Mouse (Mus musculus) CH12.LX (cell line): ENCODE data around the gene Sdcbp2. TPM values are rescaled to one million over a fixed set of nuclear protein-coding genes. Genes with fewer than 3 reads are reported as not detected.

ENCODE experiments used
- DNase-seq: peaks from one replicate; pipeline ENCODE4 v3.0.0-alpha.2; 2013; ENCODE audit errors: extremely low read depth
- H3K27ac ChIP-seq: 2 replicates; pipeline ENCODE4 v1.5.1; 2012; ENCODE audit warnings: low read depth, mild to moderate bottlenecking, control low read depth, moderate library complexity; ENCODE audit not compliant: insufficient read depth
- H3K27me3 ChIP-seq: replicated peaks from 2 replicates; pipeline ENCODE3; 2012; ENCODE audit warnings: inconsistent platforms
- H3K36me3 ChIP-seq, 2 experiments: replicated peaks in 1 of 2; 2 replicates each; pipeline versions ENCODE3 to v1.6.1; 2012; ENCODE audit warnings: inconsistent platforms in 1 of 2, low read length in 1 of 2, mild to moderate bottlenecking in 1 of 2, mixed read lengths in 1 of 2, moderate library complexity in 1 of 2; ENCODE audit not compliant: control insufficient read depth in 1 of 2, insufficient read depth in 1 of 2
- H3K4me1 ChIP-seq, 2 experiments: 2 replicates each; pipeline ENCODE4 v1.6.1; 2012; ENCODE audit warnings: inconsistent platforms in 1 of 2, moderate library complexity in 1 of 2; ENCODE audit not compliant: insufficient read depth in 2 of 2, control insufficient read depth in 1 of 2
- H3K4me2 ChIP-seq: 2 replicates; pipeline ENCODE4 v1.6.1; 2012; ENCODE audit warnings: low read depth, mild to moderate bottlenecking, control low read depth; ENCODE audit not compliant: poor library complexity, insufficient read depth, severe bottlenecking
- H3K4me3 ChIP-seq, 3 experiments: fragments of 150-350 bp in 1 of 3; sonication (generic) in 1 of 3; replicated peaks in 1 of 3; 2 replicates each; pipeline versions ENCODE3 to v1.5.1; 2011 to 2012; ENCODE audit warnings: low read depth in 2 of 3, low read length in 2 of 3, mild to moderate bottlenecking in 2 of 3, moderate library complexity in 2 of 3, control low read depth in 1 of 3, improper control_type of control experiment in 1 of 3, inconsistent platforms in 1 of 3, mixed read lengths in 1 of 3; ENCODE audit not compliant: poor library complexity in 1 of 3
- H3K79me2 ChIP-seq: replicated peaks from 2 replicates; pipeline ENCODE4 v1.6.1; 2012; ENCODE audit warnings: mild to moderate bottlenecking, moderate library complexity; ENCODE audit not compliant: control insufficient read depth, poor library complexity, insufficient read depth, severe bottlenecking; ENCODE audit errors: extremely low read depth
- H3K9ac ChIP-seq: 2 replicates; pipeline ENCODE4 v1.6.1; 2012; ENCODE audit warnings: low read depth, mild to moderate bottlenecking, control low read depth, moderate library complexity; ENCODE audit not compliant: insufficient read depth
- H3K9me3 ChIP-seq: replicated peaks from 2 replicates; pipeline ENCODE3; 2012; ENCODE audit warnings: low read length, inconsistent platforms, mixed read lengths
- CHD1 ChIP-seq: IDR thresholded peaks from 2 replicates; pipeline ENCODE4 v1.6.1; 2012; ENCODE audit warnings: low read depth, low read length, improper control_type of control experiment, inconsistent platforms
- CHD2 ChIP-seq: IDR thresholded peaks from 2 replicates; pipeline ENCODE4 v1.6.1; 2011; ENCODE audit warnings: low read length, improper control_type of control experiment
- CTCF ChIP-seq, 2 experiments: IDR thresholded peaks in 1 of 2; conservative IDR thresholded peaks in 1 of 2; 2 replicates each; pipeline ENCODE4 v1.5.1; 2011 to 2012; ENCODE audit warnings: low read depth in 2 of 2, low read length in 2 of 2, improper control_type of control experiment in 1 of 2, inconsistent platforms in 1 of 2, mild to moderate bottlenecking in 1 of 2, moderate library complexity in 1 of 2
- E2F4 ChIP-seq: IDR thresholded peaks from 2 replicates; pipeline ENCODE4 v1.6.1; 2011; ENCODE audit warnings: low read depth, low read length, improper control_type of control experiment; ENCODE audit not compliant: insufficient replicate concordance
- HCFC1 ChIP-seq: IDR thresholded peaks from 2 replicates; pipeline ENCODE4 v1.6.1; 2012; ENCODE audit warnings: low read depth, mild to moderate bottlenecking, inconsistent platforms, low read length, improper control_type of control experiment
- JUN ChIP-seq: IDR thresholded peaks from 2 replicates; pipeline ENCODE4 v1.6.1; 2011; ENCODE audit warnings: low read depth, mild to moderate bottlenecking, low read length, improper control_type of control experiment, moderate library complexity; ENCODE audit not compliant: insufficient read depth
- JUND ChIP-seq: conservative IDR thresholded peaks from 2 replicates; pipeline ENCODE4 v1.6.1; 2011; ENCODE audit warnings: low read depth, low read length, improper control_type of control experiment
- MAFK ChIP-seq: IDR thresholded peaks from 2 replicates; pipeline ENCODE4 v1.6.1; 2011; ENCODE audit warnings: low read length, improper control_type of control experiment; ENCODE audit not compliant: insufficient replicate concordance
- MAX ChIP-seq: IDR thresholded peaks from 2 replicates; pipeline ENCODE4 v1.6.1; 2011; ENCODE audit warnings: low read length, improper control_type of control experiment
- MAZ ChIP-seq: IDR thresholded peaks from 2 replicates; pipeline ENCODE4 v1.6.1; 2012; ENCODE audit warnings: low read depth, mild to moderate bottlenecking, inconsistent platforms, low read length, improper control_type of control experiment, moderate library complexity
- MEF2A ChIP-seq: IDR thresholded peaks from 2 replicates; pipeline ENCODE4 v1.6.1; 2014; ENCODE audit warnings: low read depth, mild to moderate bottlenecking, inconsistent platforms, low read length, improper control_type of control experiment, borderline replicate concordance
- MXI1 ChIP-seq: IDR thresholded peaks from 2 replicates; pipeline ENCODE4 v1.6.1; 2011; ENCODE audit warnings: mild to moderate bottlenecking, low read depth, low read length, improper control_type of control experiment
- NELFE ChIP-seq: IDR thresholded peaks from 2 replicates; pipeline ENCODE4 v1.6.1; 2011; ENCODE audit warnings: low read depth, low read length, improper control_type of control experiment
- NRF1 ChIP-seq: IDR thresholded peaks from 2 replicates; pipeline ENCODE4 v1.6.1; 2014; ENCODE audit warnings: low read depth, mild to moderate bottlenecking, inconsistent platforms, low read length, improper control_type of control experiment, moderate library complexity
- POLR2A ChIP-seq: IDR thresholded peaks from 2 replicates; pipeline ENCODE4 v1.6.1; 2011; ENCODE audit warnings: low read depth, mild to moderate bottlenecking, improper control_type of control experiment, low read length
- RAD21 ChIP-seq: IDR thresholded peaks from 2 replicates; pipeline ENCODE4 v1.6.1; 2011; ENCODE audit warnings: low read depth, mild to moderate bottlenecking, low read length, improper control_type of control experiment, moderate library complexity
- SMC3 ChIP-seq: IDR thresholded peaks from 2 replicates; pipeline ENCODE4 v1.6.1; 2011; ENCODE audit warnings: low read depth, low read length, improper control_type of control experiment
- TBP ChIP-seq: conservative IDR thresholded peaks from 2 replicates; pipeline ENCODE4 v1.6.1; 2011; ENCODE audit warnings: low read depth, low read length, improper control_type of control experiment
- ZC3H11A ChIP-seq: IDR thresholded peaks from 2 replicates; pipeline ENCODE4 v1.6.1; 2012; ENCODE audit warnings: low read depth, mild to moderate bottlenecking, inconsistent platforms, low read length, improper control_type of control experiment
- ZKSCAN1 ChIP-seq: IDR thresholded peaks from 2 replicates; pipeline ENCODE4 v1.6.1; 2012; ENCODE audit warnings: low read depth, inconsistent platforms, low read length, improper control_type of control experiment, borderline replicate concordance
- dilution Hi-C: fragments of 300-500 bp; cut with MboI; formaldehyde crosslinking; loops from 2 replicates; pipeline ENCODE4 v1.14.3; 2020; ENCODE audit warnings: low sequenced_read_pairs; ENCODE audit not compliant: extremely low pct_unique_long_range_greater_than_20kb, extremely low pct_ligation_motif_present
- in situ Hi-C: fragments of 300-500 bp; cut with MboI; formaldehyde crosslinking; loops from 3 replicates; pipeline ENCODE4 v1.14.3; 2019; ENCODE audit warnings: low sequenced_read_pairs, low pct_ligation_motif_present, low pct_unique_long_range_greater_than_20kb, mixed read lengths
- polyA plus RNA-seq: library from polyadenylated mRNA; unstranded; fragments of >175 nt; gene quantifications from 2 replicates; pipeline ENCODE4 v1.2.1, GENCODE M21; 2012; ENCODE audit warnings: low read depth; ENCODE audit not compliant: insufficient read length
- total RNA-seq, 2 experiments: library from RNA; depleted of rRNA; stranded (reverse); fragments of 300-350 nt in 1 of 2; fragments of >200 nt in 1 of 2; gene quantifications; 2 replicates each; pipeline ENCODE4 v1.2.3; 2012 to 2014

The Sdcbp2 gene
- total and polyA plus RNA-seq, 3 experiments, result 1.1 to 2.3 (median 1.4) TPM

- DNase-seq, result no peak
- Histone ChIP-seq H3K27ac (no peak overlapping the region), H3K4me2 (no peak overlapping the region), H3K27me3 (peaks cover 5% of the 10 kb centered on the region), H3K9me3 (no peaks in the 10 kb centered on the region), H3K36me3 (peaks cover 0 to 7% of the 10 kb centered on the region in 2 experiments), H3K4me1 (peaks cover 11 to 19% of the 10 kb centered on the region in 2 experiments), H3K9ac (no peak overlapping the region), H3K79me2 (no peaks in the 10 kb centered on the region), H3K4me3 (no peak overlapping the region)
- dilution Hi-C loops, result no loop called here
- TF ChIP-seq ZKSCAN1 (no peak), MAX (no peak)
- in situ Hi-C loops, result loop anchor here (25.0 kb wide), 1 partner anchor 288 kb away; no protein-coding TSS in a partner anchor
Observed at GRCm38 (mm10) chr2:151574607-151575006, 2.2 kb downstream of the Sdcbp2 start.

GRCm38 (mm10) chr2:151575119-151575698 is 2.8 kb downstream of the Sdcbp2 start:
- no peaks in the 10 kb centered on the region for H3K9me3 ChIP-seq
- dilution Hi-C loops (no loop called here), in situ Hi-C loops (loop anchor here (25.0 kb wide), 1 partner anchor 287 kb away; no protein-coding TSS in a partner anchor)
- H3K36me3 ChIP-seq, result peaks cover 0 to 4% of the 10 kb centered on the region in 2 experiments
- no peak for TF ChIP-seq MEF2A
- peak; percentile 17 to 69; a peak in 3 of 4 replicates for TF ChIP-seq CTCF (conservative IDR thresholded peaks at IDR 0.05 in 1 of 2, IDR thresholded peaks at IDR 0.05 in 1 of 2; ENCODE audit: low read depth in 2 of 2, low read length in 2 of 2)
- no peak for TF ChIP-seq CHD1
- TF ChIP-seq ZC3H11A, result no peak
- no peak for TF ChIP-seq NELFE
- no peak for TF ChIP-seq MAFK
- no peak for TF ChIP-seq E2F4
- no peak for TF ChIP-seq MXI1
- no peak for TF ChIP-seq NRF1
- peak; percentile 61 for TF ChIP-seq SMC3
- TF ChIP-seq POLR2A, result no peak
- TF ChIP-seq JUND, result peak; percentile 76
- no peak for TF ChIP-seq CHD2
- no peak for TF ChIP-seq HCFC1
- peak; percentile 54 for TF ChIP-seq JUN
- peak; percentile 70 for TF ChIP-seq RAD21
- peak; percentile 65; the same call in 1 of the 2 replicates for TF ChIP-seq MAZ
- TF ChIP-seq MAX, result no peak
- no peak for TF ChIP-seq TBP
- H3K4me2 ChIP-seq, result peak overlapping the region; percentile 96
- H3K4me1 ChIP-seq, result peaks cover 7 to 13% of the 10 kb centered on the region in 2 experiments
- peak overlapping the region; percentile 33; the same call in 1 of the 2 replicates for H3K27ac ChIP-seq
- H3K9ac ChIP-seq, result peak overlapping the region; percentile 81
- no peaks in the 10 kb centered on the region for H3K79me2 ChIP-seq
- H3K27me3 ChIP-seq, result peaks cover 5% of the 10 kb centered on the region
- DNase-seq, result peak; percentile 53
- H3K4me3 ChIP-seq, result peak overlapping the region; percentile 47 to 64 (median 58)
